Mouse (Mus musculus): ENCODE data around the gene Adora2a. TPM values are rescaled to one million over a fixed set of nuclear protein-coding genes. Genes with fewer than 3 reads are reported as not detected.

The Adora2a gene
- not detected for polyA plus RNA-seq (2014; fragmentation: Illumina TruSeq; extraction: RNeasy Lipid Tissue Mini Kit (QIAGEN cat#74804); ENCODE audit: low replicate concordance)

DNA sequence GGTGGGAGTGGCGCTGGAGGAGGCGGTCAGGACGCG lies at the start of gene Adora2a:
Gene Adora2a (plus strand): TSS at position 6 of the 36 bp plus-strand sequence.

Other genes with a start within 250 kb of the Adora2a start
- gene Specc1l, start 104.8 kb upstream of the Adora2a start, polyA plus RNA-seq (2014; fragmentation: Illumina TruSeq; extraction: RNeasy Lipid Tissue Mini Kit (QIAGEN cat#74804); ENCODE audit: low replicate concordance) = 20.9 TPM
- 8.9 TPM for gene Upb1, start 84.2 kb downstream of the Adora2a start, polyA plus RNA-seq (2014; fragmentation: Illumina TruSeq; extraction: RNeasy Lipid Tissue Mini Kit (QIAGEN cat#74804); ENCODE audit: low replicate concordance)
- gene Snrpd3, start 200.7 kb downstream of the Adora2a start, polyA plus RNA-seq (2014; fragmentation: Illumina TruSeq; extraction: RNeasy Lipid Tissue Mini Kit (QIAGEN cat#74804); ENCODE audit: low replicate concordance) = 12.1 TPM
- gene Gucd1, start 201.1 kb downstream of the Adora2a start, polyA plus RNA-seq (2014; fragmentation: Illumina TruSeq; extraction: RNeasy Lipid Tissue Mini Kit (QIAGEN cat#74804); ENCODE audit: low replicate concordance) = 17.9 TPM
- 1.9 TPM for gene Lrrc75b, start 243.5 kb downstream of the Adora2a start, polyA plus RNA-seq (2014; fragmentation: Illumina TruSeq; extraction: RNeasy Lipid Tissue Mini Kit (QIAGEN cat#74804); ENCODE audit: low replicate concordance)
- gene Ggt1, start 244.7 kb downstream of the Adora2a start, polyA plus RNA-seq (2014; fragmentation: Illumina TruSeq; extraction: RNeasy Lipid Tissue Mini Kit (QIAGEN cat#74804); ENCODE audit: low replicate concordance) = 22.9 TPM